Mouse (Mus musculus): ENCODE data around the gene Rnf216. TPM values are rescaled to one million over a fixed set of nuclear protein-coding genes. Genes with fewer than 3 reads are reported as not detected.

The Rnf216 gene
- polyA plus RNA-seq, 1 experiment from 2014 or later, result 35.2 TPM

GRCm38 (mm10) chr5:143055501-143056125 is 57.2 kb downstream of the Rnf216 start:
- 13% methylated on average over 3 of the region's 3 CpGs for WGBS (ENCODE audit: insufficient replicate concordance)
- H3K9ac ChIP-seq (ENCODE audit: low read depth, low read length), result no peak overlapping the region
- H3K9me3 ChIP-seq (replicated peaks; ENCODE audit: control insufficient read depth, low read length), result no peaks in the 10 kb centered on the region
- H3K36me3 ChIP-seq (ENCODE audit: control insufficient read depth, insufficient read depth, low read length), result no peaks in the 10 kb centered on the region
- ATAC-seq (replicated peaks; ENCODE audit: insufficient number of reproducible peaks, low FRiP score, low TSS enrichment), result no peak; the same call in 1 of the 2 replicates
- H3K27me3 ChIP-seq (ENCODE audit: control insufficient read depth, insufficient read depth, low read length), result no peaks in the 10 kb centered on the region
- 0 out of 2 replicates have a peak overlapping the region, but pooled peaks have one; percentile 8 for H3K4me2 ChIP-seq
- H3K4me1 ChIP-seq (ENCODE audit: control insufficient read depth, insufficient read depth, low read length), result peaks cover 79% of the 10 kb centered on the region
- H3K27ac ChIP-seq (ENCODE audit: low read depth, low read length), result peak overlapping the region; percentile 70
- no peak overlapping the region for H3K4me3 ChIP-seq (ENCODE audit: low read depth, low read length)

- H3K4me1 ChIP-seq (ENCODE audit: control insufficient read depth, insufficient read depth, low read length), result peaks cover 78% of the 10 kb centered on the region
- no peak overlapping the region for H3K9ac ChIP-seq (ENCODE audit: low read depth, low read length)
- H3K4me3 ChIP-seq (ENCODE audit: low read depth, low read length), result no peak overlapping the region
- no peaks in the 10 kb centered on the region for H3K36me3 ChIP-seq (ENCODE audit: control insufficient read depth, insufficient read depth, low read length)
- H3K9me3 ChIP-seq (replicated peaks; ENCODE audit: control insufficient read depth, low read length), result no peaks in the 10 kb centered on the region
- H3K27ac ChIP-seq (ENCODE audit: low read depth, low read length), result peak overlapping the region; percentile 29; the same call in 1 of the 2 replicates
- ATAC-seq (replicated peaks; ENCODE audit: insufficient number of reproducible peaks, low FRiP score, low TSS enrichment), result no peak
- no peak overlapping the region for H3K4me2 ChIP-seq
- 76% methylated on average over 2 of the region's 2 CpGs for WGBS (ENCODE audit: insufficient replicate concordance)
- H3K27me3 ChIP-seq (ENCODE audit: control insufficient read depth, insufficient read depth, low read length), result no peaks in the 10 kb centered on the region
Measured at GRCm38 (mm10) chr5:143054703-143055102, 58.1 kb downstream of the Rnf216 start.

- H3K36me3 ChIP-seq (ENCODE audit: control insufficient read depth, insufficient read depth, low read length), result no peaks in the 10 kb centered on the region
- peak overlapping the region; percentile 44; the same call in 1 of the 2 replicates for H3K9ac ChIP-seq (ENCODE audit: low read depth, low read length)
- H3K9me3 ChIP-seq (replicated peaks; ENCODE audit: control insufficient read depth, low read length), result no peaks in the 10 kb centered on the region
- WGBS (ENCODE audit: insufficient replicate concordance), result 44% methylated on average over 5 of the region's 5 CpGs
- H3K4me1 ChIP-seq (ENCODE audit: control insufficient read depth, insufficient read depth, low read length), result peaks cover 78% of the 10 kb centered on the region
- H3K27ac ChIP-seq (ENCODE audit: low read depth, low read length), result peak overlapping the region; percentile 90
- no peak overlapping the region for H3K4me3 ChIP-seq (ENCODE audit: low read depth, low read length)
- ATAC-seq (replicated peaks; ENCODE audit: insufficient number of reproducible peaks, low FRiP score, low TSS enrichment), result no peak
- H3K27me3 ChIP-seq (ENCODE audit: control insufficient read depth, insufficient read depth, low read length), result no peaks in the 10 kb centered on the region
- H3K4me2 ChIP-seq, result no peak overlapping the region
Measured at GRCm38 (mm10) chr5:143053132-143053972, 59.4 kb downstream of the Rnf216 start.

- peak overlapping the region; percentile 90 for H3K27ac ChIP-seq (ENCODE audit: low read depth, low read length)
- WGBS (ENCODE audit: insufficient replicate concordance), result 53% methylated on average over 2 of the region's 2 CpGs
- H3K4me3 ChIP-seq (ENCODE audit: low read depth, low read length), result no peak overlapping the region
- H3K36me3 ChIP-seq (ENCODE audit: control insufficient read depth, insufficient read depth, low read length), result no peaks in the 10 kb centered on the region
- peaks cover 77% of the 10 kb centered on the region for H3K4me1 ChIP-seq (ENCODE audit: control insufficient read depth, insufficient read depth, low read length)
- no peak overlapping the region for H3K9ac ChIP-seq (ENCODE audit: low read depth, low read length)
- H3K4me2 ChIP-seq, result no peak overlapping the region
- H3K9me3 ChIP-seq (replicated peaks; ENCODE audit: control insufficient read depth, low read length), result no peaks in the 10 kb centered on the region
- ATAC-seq (replicated peaks; ENCODE audit: insufficient number of reproducible peaks, low FRiP score, low TSS enrichment), result peak; percentile 57; the same call in 1 of the 2 replicates
- no peaks in the 10 kb centered on the region for H3K27me3 ChIP-seq (ENCODE audit: control insufficient read depth, insufficient read depth, low read length)
Measured at GRCm38 (mm10) chr5:143052677-143053076, 60.1 kb downstream of the Rnf216 start.

- Histone ChIP-seq H3K27me3 (ENCODE audit: control insufficient read depth, insufficient read depth, low read length) (no peaks in the 10 kb centered on the region), H3K27ac (ENCODE audit: low read depth, low read length) (peak overlapping the region; percentile 75), H3K9me3 (replicated peaks; ENCODE audit: control insufficient read depth, low read length) (no peaks in the 10 kb centered on the region), H3K4me3 (ENCODE audit: low read depth, low read length) (no peak overlapping the region), H3K4me2 (no peak overlapping the region), H3K36me3 (ENCODE audit: control insufficient read depth, insufficient read depth, low read length) (no peaks in the 10 kb centered on the region), H3K4me1 (ENCODE audit: control insufficient read depth, insufficient read depth, low read length) (peaks cover 76% of the 10 kb centered on the region), H3K9ac (ENCODE audit: low read depth, low read length) (no peak overlapping the region)
- no peak for ATAC-seq (replicated peaks; ENCODE audit: insufficient number of reproducible peaks, low FRiP score, low TSS enrichment)
- WGBS (ENCODE audit: insufficient replicate concordance), result 79% methylated on average over 6 of the region's 6 CpGs
Measured at GRCm38 (mm10) chr5:143051851-143052250, 60.9 kb downstream of the Rnf216 start.

- H3K4me3 ChIP-seq (ENCODE audit: low read depth, low read length), result no peak overlapping the region
- no peak for ATAC-seq (replicated peaks; ENCODE audit: insufficient number of reproducible peaks, low FRiP score, low TSS enrichment)
- no peak overlapping the region for H3K4me2 ChIP-seq
- H3K36me3 ChIP-seq (ENCODE audit: control insufficient read depth, insufficient read depth, low read length), result no peaks in the 10 kb centered on the region
- H3K9ac ChIP-seq (ENCODE audit: low read depth, low read length), result no peak overlapping the region
- 72% methylated on average over 5 of the region's 5 CpGs for WGBS (ENCODE audit: insufficient replicate concordance)
- H3K27ac ChIP-seq (ENCODE audit: low read depth, low read length), result peak overlapping the region; percentile 52; the same call in 1 of the 2 replicates
- peaks cover 66% of the 10 kb centered on the region for H3K4me1 ChIP-seq (ENCODE audit: control insufficient read depth, insufficient read depth, low read length)
- H3K27me3 ChIP-seq (ENCODE audit: control insufficient read depth, insufficient read depth, low read length), result no peaks in the 10 kb centered on the region
- H3K9me3 ChIP-seq (replicated peaks; ENCODE audit: control insufficient read depth, low read length), result no peaks in the 10 kb centered on the region
Measured at GRCm38 (mm10) chr5:143050273-143050672, 62.5 kb downstream of the Rnf216 start.

- H3K27me3 ChIP-seq (ENCODE audit: control insufficient read depth, insufficient read depth, low read length), result no peaks in the 10 kb centered on the region
- ATAC-seq (replicated peaks; ENCODE audit: insufficient number of reproducible peaks, low FRiP score, low TSS enrichment), result no peak
- H3K4me1 ChIP-seq (ENCODE audit: control insufficient read depth, insufficient read depth, low read length), result peaks cover 66% of the 10 kb centered on the region
- H3K36me3 ChIP-seq (ENCODE audit: control insufficient read depth, insufficient read depth, low read length), result peaks cover 1% of the 10 kb centered on the region; the same call in 1 of the 2 replicates
- peak overlapping the region; percentile 52; the same call in 1 of the 2 replicates for H3K27ac ChIP-seq (ENCODE audit: low read depth, low read length)
- H3K4me3 ChIP-seq (ENCODE audit: low read depth, low read length), result no peak overlapping the region
- WGBS (ENCODE audit: insufficient replicate concordance), result 36% methylated on average over 4 of the region's 4 CpGs
- no peaks in the 10 kb centered on the region for H3K9me3 ChIP-seq (replicated peaks; ENCODE audit: control insufficient read depth, low read length)
- no peak overlapping the region for H3K4me2 ChIP-seq
- no peak overlapping the region for H3K9ac ChIP-seq (ENCODE audit: low read depth, low read length)
Measured at GRCm38 (mm10) chr5:143049746-143050145, 63.0 kb downstream of the Rnf216 start.

GRCm38 (mm10) chr5:143049013-143049385 is 63.8 kb downstream of the Rnf216 start:
- 0 out of 2 replicates have a peak overlapping the region, but pooled peaks have one; percentile 52 for H3K27ac ChIP-seq (ENCODE audit: low read depth, low read length)
- WGBS (ENCODE audit: insufficient replicate concordance), result 72% methylated on average over 1 of the region's 1 CpGs
- no peak for ATAC-seq (replicated peaks; ENCODE audit: insufficient number of reproducible peaks, low FRiP score, low TSS enrichment)

More at GRCm38 (mm10) chr5:143049013-143049385, 63.8 kb downstream of the Rnf216 start:
- H3K4me1 ChIP-seq (ENCODE audit: control insufficient read depth, insufficient read depth, low read length), result peaks cover 59% of the 10 kb centered on the region
- H3K4me3 ChIP-seq (ENCODE audit: low read depth, low read length), result no peak overlapping the region
- no peaks in the 10 kb centered on the region for H3K9me3 ChIP-seq (replicated peaks; ENCODE audit: control insufficient read depth, low read length)
- 0 out of 2 replicates have a peak overlapping the region, but pooled peaks have one; percentile 46 for H3K9ac ChIP-seq (ENCODE audit: low read depth, low read length)
- no peak overlapping the region for H3K4me2 ChIP-seq
- H3K27me3 ChIP-seq (ENCODE audit: control insufficient read depth, insufficient read depth, low read length), result no peaks in the 10 kb centered on the region
- H3K36me3 ChIP-seq (ENCODE audit: control insufficient read depth, insufficient read depth, low read length), result peaks cover 4% of the 10 kb centered on the region; the same call in 1 of the 2 replicates

Measured in heart, embryonic 11.5 days (tissue).